Comparison of ENCODE assay signal across 20 mouse cellular contexts in the genomic region with DNA sequence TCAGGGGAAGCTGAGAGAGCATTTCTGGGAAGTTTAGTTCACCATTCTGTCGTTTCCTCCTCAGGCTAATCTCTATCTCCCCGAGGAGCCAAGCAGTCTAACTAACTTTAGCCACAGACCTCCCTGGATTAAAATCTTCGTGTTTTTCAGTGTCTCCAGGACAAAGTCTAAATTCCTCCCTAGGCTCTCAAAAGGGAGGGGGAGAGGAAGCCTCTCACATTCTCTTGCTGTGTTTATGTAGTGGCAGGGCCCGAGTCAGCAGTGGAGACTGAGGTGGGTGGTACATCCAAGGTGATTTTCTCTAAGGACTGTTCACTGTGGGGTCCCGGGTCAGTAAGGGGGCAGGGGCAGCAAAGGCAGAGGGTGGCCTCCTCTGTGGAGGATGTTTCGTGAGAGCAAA. TPM values are rescaled to one million over a fixed set of nuclear protein-coding genes. Genes with fewer than 3 reads are reported as not detected.
"Had no signal": no experiment of that assay in that cellular context is flagged by ENCODE, and none has a peak within 500 bp of the region (broad histone marks: within the 10 kb centered on the region; RNA-seq: fewer than 3 reads in every experiment).

No protein-coding gene starts in this region.

- DNase-seq: lung, adult 2 months; lung, postnatal 36 days; midbrain, embryonic 14.5 days; retina, postnatal 1 day; right cerebral cortex, postnatal 4 days; spleen, adult 18-20 months; thymus, adult 2 months; thymus, postnatal 25 days had no signal

- H3K4me3 ChIP-seq: layer of hippocampus, adult 2 months; limb, embryonic 10.5 days; liver, embryonic 15.5 days; neural tube, embryonic 12.5 days had no signal

- H3K4me1 ChIP-seq: neural tube, embryonic 12.5 days had no signal

- H3K9me3 ChIP-seq: limb, embryonic 10.5 days; liver, embryonic 15.5 days; neural tube, embryonic 12.5 days had no signal

- H3K27me3 ChIP-seq: liver, embryonic 15.5 days had no signal

- H3K4me2 ChIP-seq: liver, embryonic 11.5 days; liver, embryonic 15.5 days; neural tube, embryonic 12.5 days had no signal

- H3K27ac ChIP-seq: layer of hippocampus, adult 2 months; limb, embryonic 10.5 days; liver, embryonic 15.5 days; neural tube, embryonic 12.5 days had no signal

- H3K9ac ChIP-seq: liver, embryonic 15.5 days; neural tube, embryonic 12.5 days had no signal

- H3K36me3 ChIP-seq: limb, embryonic 10.5 days; liver, embryonic 15.5 days; neural tube, embryonic 12.5 days had no signal

- ATAC-seq: hindbrain, embryonic 16.5 days; lung, postnatal 0 days had no signal

RNA-seq across cellular contexts. Expression of gene Tmem125, which starts 6.0 kb away (rescaled TPM):
- total RNA-seq: monocyte, adult 5-6 weeks had no signal
- polyA plus RNA-seq: midbrain, embryonic 14.5 days; testis, adult 2 months had no signal

RNA-seq across cellular contexts. Expression of gene 2610528J11Rik, which starts 11.0 kb away (rescaled TPM):
- total RNA-seq: layer of hippocampus, adult 2 months; layer of hippocampus, postnatal 10 days; megakaryocyte progenitor cell, adult 5-6 weeks; monocyte, adult 5-6 weeks; neutrophil, adult 5-6 weeks had no signal
- polyA plus RNA-seq: hindbrain, embryonic 16.5 days; midbrain, embryonic 14.5 days; neural tube, embryonic 12.5 days had no signal

RNA-seq across cellular contexts. Expression of gene Tie1, which starts 47.9 kb away (rescaled TPM):
- total RNA-seq: monocyte, adult 5-6 weeks; neutrophil, adult 5-6 weeks had no signal
